Mouse (Mus musculus): ENCODE results near the gene Aco1. TPM values are rescaled to one million over a fixed set of nuclear protein-coding genes. Genes with fewer than 3 reads are reported as not detected.

Gene Aco1
- polyA plus RNA-seq, 1 experiment from 2014 or later = 59.9 TPM

- no peak overlapping the region for H3K4me3 ChIP-seq (ENCODE audit: low read depth, low read length)
- no peaks in the 10 kb centered on the region for H3K27me3 ChIP-seq (ENCODE audit: control insufficient read depth, insufficient read depth, low read depth, low read length)
- no peak overlapping the region for H3K4me2 ChIP-seq (ENCODE audit: low read depth, low read length)
- H3K9ac ChIP-seq (ENCODE audit: low read depth, low read length) = no peak overlapping the region
- WGBS (ENCODE audit: insufficient replicate concordance) = 41% methylated on average over 3 of the region's 3 CpGs
- ATAC-seq (ENCODE audit: low read depth) = no peak
- no peaks in the 10 kb centered on the region; the same call in none of the 2 replicates for H3K4me1 ChIP-seq (ENCODE audit: control insufficient read depth, low read depth, low read length)
- no peaks in the 10 kb centered on the region for H3K9me3 ChIP-seq (replicated peaks; ENCODE audit: control insufficient read depth, low read length)
- H3K27ac ChIP-seq (ENCODE audit: low read length) = no peak overlapping the region
- H3K36me3 ChIP-seq (ENCODE audit: control insufficient read depth, insufficient read depth) = no peaks in the 10 kb centered on the region; the same call in 1 of the 2 replicates
Observed at GRCm38 (mm10) chr4:40217910-40218309, 75.0 kb downstream of the Aco1 start.

GRCm38 (mm10) chr4:40218382-40218781, 75.5 kb downstream of the Aco1 start:
- no peaks in the 10 kb centered on the region; the same call in 1 of the 2 replicates for H3K36me3 ChIP-seq (ENCODE audit: control insufficient read depth, insufficient read depth)
- no peaks in the 10 kb centered on the region for H3K9me3 ChIP-seq (replicated peaks; ENCODE audit: control insufficient read depth, low read length)
- 49% methylated on average over 7 of the region's 7 CpGs for WGBS (ENCODE audit: insufficient replicate concordance)
- H3K4me1 ChIP-seq (ENCODE audit: control insufficient read depth, low read depth, low read length) = no peaks in the 10 kb centered on the region; the same call in none of the 2 replicates
- H3K27ac ChIP-seq (ENCODE audit: low read length) = no peak overlapping the region
- no peak for ATAC-seq (ENCODE audit: low read depth)
- H3K4me2 ChIP-seq (ENCODE audit: low read depth, low read length) = no peak overlapping the region
- H3K4me3 ChIP-seq (ENCODE audit: low read depth, low read length) = no peak overlapping the region
- H3K27me3 ChIP-seq (ENCODE audit: control insufficient read depth, insufficient read depth, low read depth, low read length) = no peaks in the 10 kb centered on the region
- no peak overlapping the region for H3K9ac ChIP-seq (ENCODE audit: low read depth, low read length)

GRCm38 (mm10) chr4:40220437-40220836, 77.6 kb downstream of the Aco1 start:
- H3K4me3 ChIP-seq (ENCODE audit: low read depth, low read length) = no peak overlapping the region
- H3K9me3 ChIP-seq (replicated peaks; ENCODE audit: control insufficient read depth, low read length) = no peaks in the 10 kb centered on the region
- no peaks in the 10 kb centered on the region for H3K27me3 ChIP-seq (ENCODE audit: control insufficient read depth, insufficient read depth, low read depth, low read length)
- WGBS (ENCODE audit: insufficient replicate concordance) = 32% methylated on average over 12 of the region's 12 CpGs
- no peak overlapping the region for H3K4me2 ChIP-seq (ENCODE audit: low read depth, low read length)
- H3K27ac ChIP-seq (ENCODE audit: low read length) = no peak overlapping the region
- no peaks in the 10 kb centered on the region; the same call in 1 of the 2 replicates for H3K36me3 ChIP-seq (ENCODE audit: control insufficient read depth, insufficient read depth)
- no peak for ATAC-seq (ENCODE audit: low read depth)
- H3K9ac ChIP-seq (ENCODE audit: low read depth, low read length) = no peak overlapping the region
- no peaks in the 10 kb centered on the region; the same call in none of the 2 replicates for H3K4me1 ChIP-seq (ENCODE audit: control insufficient read depth, low read depth, low read length)

GRCm38 (mm10) chr4:40221004-40221760, 78.3 kb downstream of the Aco1 start:
- peak; percentile 85 for ATAC-seq (ENCODE audit: low read depth)
- Histone ChIP-seq H3K9me3 (replicated peaks; ENCODE audit: control insufficient read depth, low read length) (no peaks in the 10 kb centered on the region), H3K27me3 (ENCODE audit: control insufficient read depth, insufficient read depth, low read depth, low read length) (no peaks in the 10 kb centered on the region), H3K4me2 (ENCODE audit: low read depth, low read length) (peak overlapping the region; percentile 38; the same call in 1 of the 2 replicates), H3K4me3 (ENCODE audit: low read depth, low read length) (no peak overlapping the region), H3K9ac (ENCODE audit: low read depth, low read length) (no peak overlapping the region), H3K36me3 (ENCODE audit: control insufficient read depth, insufficient read depth) (no peaks in the 10 kb centered on the region; the same call in 1 of the 2 replicates), H3K4me1 (ENCODE audit: control insufficient read depth, low read depth, low read length) (no peaks in the 10 kb centered on the region; the same call in none of the 2 replicates), H3K27ac (ENCODE audit: low read length) (peak overlapping the region; percentile 56; the same call in 1 of the 2 replicates)
- 45% methylated on average over 14 of the region's 14 CpGs for WGBS (ENCODE audit: insufficient replicate concordance)

- Histone ChIP-seq H3K9me3 (replicated peaks; ENCODE audit: control insufficient read depth, low read length) (no peaks in the 10 kb centered on the region), H3K4me3 (ENCODE audit: low read depth, low read length) (no peak overlapping the region), H3K27ac (ENCODE audit: low read length) (peak overlapping the region; percentile 56; the same call in 1 of the 2 replicates), H3K4me1 (ENCODE audit: control insufficient read depth, low read depth, low read length) (no peaks in the 10 kb centered on the region; the same call in none of the 2 replicates), H3K27me3 (ENCODE audit: control insufficient read depth, insufficient read depth, low read depth, low read length) (no peaks in the 10 kb centered on the region), H3K9ac (ENCODE audit: low read depth, low read length) (no peak overlapping the region), H3K36me3 (ENCODE audit: control insufficient read depth, insufficient read depth) (no peaks in the 10 kb centered on the region; the same call in 1 of the 2 replicates), H3K4me2 (ENCODE audit: low read depth, low read length) (no peak overlapping the region)
- WGBS (ENCODE audit: insufficient replicate concordance) = 56% methylated on average over 21 of the region's 21 CpGs
- ATAC-seq (ENCODE audit: low read depth) = peak; percentile 9; the same call in 1 of the 2 replicates
Observed at GRCm38 (mm10) chr4:40221876-40222585, 79.2 kb downstream of the Aco1 start.

GRCm38 (mm10) chr4:40226095-40226494, 83.2 kb downstream of the Aco1 start:
- Histone ChIP-seq H3K27ac (ENCODE audit: low read length) (no peak overlapping the region), H3K36me3 (ENCODE audit: control insufficient read depth, insufficient read depth) (no peaks in the 10 kb centered on the region), H3K27me3 (ENCODE audit: control insufficient read depth, insufficient read depth, low read depth, low read length) (no peaks in the 10 kb centered on the region), H3K9ac (ENCODE audit: low read depth, low read length) (no peak overlapping the region), H3K4me2 (ENCODE audit: low read depth, low read length) (no peak overlapping the region), H3K4me3 (ENCODE audit: low read depth, low read length) (no peak overlapping the region), H3K4me1 (ENCODE audit: control insufficient read depth, low read depth, low read length) (no peaks in the 10 kb centered on the region; the same call in none of the 2 replicates), H3K9me3 (replicated peaks; ENCODE audit: control insufficient read depth, low read length) (no peaks in the 10 kb centered on the region)
- WGBS (ENCODE audit: insufficient replicate concordance) = 59% methylated on average over 5 of the region's 5 CpGs
- ATAC-seq (ENCODE audit: low read depth) = no peak

- Histone ChIP-seq H3K4me3 (ENCODE audit: low read depth, low read length) (no peak overlapping the region), H3K9me3 (replicated peaks; ENCODE audit: control insufficient read depth, low read length) (no peaks in the 10 kb centered on the region), H3K9ac (ENCODE audit: low read depth, low read length) (no peak overlapping the region), H3K4me1 (ENCODE audit: control insufficient read depth, low read depth, low read length) (no peaks in the 10 kb centered on the region; the same call in 1 of the 2 replicates), H3K27ac (ENCODE audit: low read length) (no peak overlapping the region), H3K36me3 (ENCODE audit: control insufficient read depth, insufficient read depth) (no peaks in the 10 kb centered on the region), H3K4me2 (ENCODE audit: low read depth, low read length) (no peak overlapping the region), H3K27me3 (ENCODE audit: control insufficient read depth, insufficient read depth, low read depth, low read length) (no peaks in the 10 kb centered on the region)
- ATAC-seq (ENCODE audit: low read depth) = no peak
- WGBS (ENCODE audit: insufficient replicate concordance) = 79% methylated on average over 11 of the region's 11 CpGs
Observed at GRCm38 (mm10) chr4:40227131-40227530, 84.2 kb downstream of the Aco1 start.

- 73% methylated on average over 7 of the region's 7 CpGs for WGBS (ENCODE audit: insufficient replicate concordance)
- Histone ChIP-seq H3K9ac (ENCODE audit: low read depth, low read length) (no peak overlapping the region), H3K27me3 (ENCODE audit: control insufficient read depth, insufficient read depth, low read depth, low read length) (no peaks in the 10 kb centered on the region), H3K4me1 (ENCODE audit: control insufficient read depth, low read depth, low read length) (no peaks in the 10 kb centered on the region), H3K36me3 (ENCODE audit: control insufficient read depth, insufficient read depth) (no peaks in the 10 kb centered on the region), H3K9me3 (replicated peaks; ENCODE audit: control insufficient read depth, low read length) (no peaks in the 10 kb centered on the region), H3K4me3 (ENCODE audit: low read depth, low read length) (no peak overlapping the region), H3K4me2 (ENCODE audit: low read depth, low read length) (no peak overlapping the region), H3K27ac (ENCODE audit: low read length) (no peak overlapping the region)
- ATAC-seq (ENCODE audit: low read depth) = no peak
Observed at GRCm38 (mm10) chr4:40227886-40228285, 85.0 kb downstream of the Aco1 start.

GRCm38 (mm10) chr4:40229723-40230122, 86.8 kb downstream of the Aco1 start:
- no peaks in the 10 kb centered on the region for H3K4me1 ChIP-seq (ENCODE audit: control insufficient read depth, low read depth, low read length)
- no peaks in the 10 kb centered on the region for H3K27me3 ChIP-seq (ENCODE audit: control insufficient read depth, insufficient read depth, low read depth, low read length)
- H3K27ac ChIP-seq (ENCODE audit: low read length) = no peak overlapping the region
- H3K4me3 ChIP-seq (ENCODE audit: low read depth, low read length) = no peak overlapping the region
- 83% methylated on average over 6 of the region's 6 CpGs for WGBS (ENCODE audit: insufficient replicate concordance)
- H3K9ac ChIP-seq (ENCODE audit: low read depth, low read length) = no peak overlapping the region
- no peak for ATAC-seq (ENCODE audit: low read depth)
- H3K36me3 ChIP-seq (ENCODE audit: control insufficient read depth, insufficient read depth) = no peaks in the 10 kb centered on the region; the same call in 1 of the 2 replicates
- H3K4me2 ChIP-seq (ENCODE audit: low read depth, low read length) = no peak overlapping the region
- no peaks in the 10 kb centered on the region for H3K9me3 ChIP-seq (replicated peaks; ENCODE audit: control insufficient read depth, low read length)

Data from liver, embryonic 16.5 days (tissue).